Mouse (Mus musculus) layer of hippocampus, adult 8-10 months (tissue): ENCODE results near the gene Ptgds. TPM values are rescaled to one million over a fixed set of nuclear protein-coding genes. Genes with fewer than 3 reads are reported as not detected.

Experiments used
- DNase-seq, 2 experiments: peaks; one replicate each; pipeline ENCODE4 v3.0.0; 2022; ENCODE audit warnings: low spot score in 2 of 2
- total RNA-seq, 4 experiments: library from RNA; stranded (reverse); gene quantifications; 2 replicates each; pipeline ENCODE4 v1.2.4; 2022

Gene Ptgds
- total RNA-seq, 4 experiments from 2014 or later: 912 to 1,488 (median 1,209) TPM

- DNase-seq: no peak
These were observed 10.7 kb upstream of the Ptgds start for GRCm38 (mm10) chr2:25480541-25480940.

GRCm38 (mm10) chr2:25479551-25480311, 9.9 kb upstream of the Ptgds start:
- DNase-seq: no peak

- peak; percentile 59 to 71 for DNase-seq
These were observed 8.3 kb upstream of the Ptgds start for GRCm38 (mm10) chr2:25477967-25478675.

- DNase-seq: no peak
These were observed 7.7 kb upstream of the Ptgds start for GRCm38 (mm10) chr2:25477541-25477940.

GRCm38 (mm10) chr2:25472550-25472949, 2.7 kb upstream of the Ptgds start:
- no peak for DNase-seq

GRCm38 (mm10) chr2:25468962-25469915, 607 bp downstream of the Ptgds start:
- peak; percentile 57 to 63 for DNase-seq

GRCm38 (mm10) chr2:25467606-25468303, 2.1 kb downstream of the Ptgds start:
- DNase-seq: no peak

GRCm38 (mm10) chr2:25465816-25466635, 3.8 kb downstream of the Ptgds start:
- DNase-seq: no peak

- DNase-seq: no peak
These were observed 4.6 kb downstream of the Ptgds start for GRCm38 (mm10) chr2:25465256-25465655.

- DNase-seq: no peak
These were observed 6.2 kb downstream of the Ptgds start for GRCm38 (mm10) chr2:25463630-25464029.

GRCm38 (mm10) chr2:25461407-25461806, 8.4 kb downstream of the Ptgds start:
- DNase-seq: no peak

- DNase-seq: peak; percentile 94 to 95
These were observed 9.1 kb downstream of the Ptgds start, which contains the start of gene Paxx for GRCm38 (mm10) chr2:25460551-25461309. Paxx (minus strand) TSS chr2:25461094.

GRCm38 (mm10) chr2:25460135-25460534, 9.7 kb downstream of the Ptgds start:
- peak in 1 of 2 experiments; percentile 43 for DNase-seq

GRCm38 (mm10) chr2:25458911-25459310, 10.9 kb downstream of the Ptgds start:
- no peak for DNase-seq

- no peak for DNase-seq
These were observed 12.6 kb downstream of the Ptgds start for GRCm38 (mm10) chr2:25457022-25457896.

- no peak for DNase-seq
These were observed 13.5 kb downstream of the Ptgds start, which contains the start of gene Clic3 for GRCm38 (mm10) chr2:25456205-25456953. Clic3 (plus strand) TSS chr2:25456838.

GRCm38 (mm10) chr2:25452951-25453350, 16.9 kb downstream of the Ptgds start:
- DNase-seq: no peak
